Mouse (Mus musculus): ENCODE measurements at regions not wholly inside any gene's neighbourhood (a gene's known extent, or its start where the extent isn't known, plus 50 kb on each side); places are given as distances from the start of the nearest gene placed in this dataset.
A peak's percentile ranks its signal among the peaks of the same experiment; 100 is the strongest.

- DNase-seq: no peak
Measured at GRCm38 (mm10) chr10:99602331-99602730, 157.1 kb downstream of the Csl start.

- no peak for DNase-seq
Measured at GRCm38 (mm10) chr10:99604172-99604571, 155.3 kb downstream of the Csl start.

- DNase-seq: no peak
Measured at GRCm38 (mm10) chr10:99608477-99608876, 151.0 kb downstream of the Csl start.

GRCm38 (mm10) chr10:99609420-99609819 lies 150.0 kb downstream of the Csl start:
- no peak for DNase-seq

- DNase-seq: no peak
Measured at GRCm38 (mm10) chr10:99610890-99611289, 148.6 kb downstream of the Csl start.

- DNase-seq: no peak
Measured at GRCm38 (mm10) chr10:99614392-99615249, 144.8 kb downstream of the Csl start.

- no peak for DNase-seq
Measured at GRCm38 (mm10) chr10:99615371-99615770, 144.1 kb downstream of the Csl start.

- DNase-seq: peak; percentile 87
Measured at GRCm38 (mm10) chr10:99615779-99616178, 143.7 kb downstream of the Csl start.

GRCm38 (mm10) chr10:99617623-99618022 lies 141.8 kb downstream of the Csl start:
- DNase-seq: no peak

- peak; percentile 58 for DNase-seq
Measured at GRCm38 (mm10) chr10:99619421-99620151, 139.9 kb downstream of the Csl start.

GRCm38 (mm10) chr10:99620489-99620888 lies 139.0 kb downstream of the Csl start:
- no peak for DNase-seq

- no peak for DNase-seq
Measured at GRCm38 (mm10) chr10:99627355-99627754, 132.1 kb downstream of the Csl start.

- DNase-seq: no peak
Measured at GRCm38 (mm10) chr10:99632250-99632985, 127.0 kb downstream of the Csl start.

GRCm38 (mm10) chr10:99635796-99636195 lies 123.7 kb downstream of the Csl start:
- DNase-seq: no peak

GRCm38 (mm10) chr10:99639022-99639421 lies 120.4 kb downstream of the Csl start:
- DNase-seq: no peak

- DNase-seq: no peak
Measured at GRCm38 (mm10) chr10:99639469-99639868, 120.0 kb downstream of the Csl start.

GRCm38 (mm10) chr10:99641784-99642183 lies 117.7 kb downstream of the Csl start:
- peak; percentile 34 for DNase-seq

GRCm38 (mm10) chr10:99642201-99642827 lies 117.1 kb downstream of the Csl start:
- no peak for DNase-seq

- no peak for DNase-seq
Measured at GRCm38 (mm10) chr10:99644981-99645380, 114.5 kb downstream of the Csl start.

- no peak for DNase-seq
Measured at GRCm38 (mm10) chr10:99652011-99652410, 107.4 kb downstream of the Csl start.

- no peak for DNase-seq
Measured at GRCm38 (mm10) chr10:99654284-99654683, 105.2 kb downstream of the Csl start.

- no peak for DNase-seq
Measured at GRCm38 (mm10) chr10:99676557-99677098, 82.8 kb downstream of the Csl start.

GRCm38 (mm10) chr10:99678096-99678495 lies 81.4 kb downstream of the Csl start:
- DNase-seq: no peak
